Mouse (Mus musculus) spleen, adult 10 weeks (tissue): Measurements from ENCODE around the gene Mgam. TPM values are rescaled to one million over a fixed set of nuclear protein-coding genes. Genes with fewer than 3 reads are reported as not detected.

Experiments used
- polyA plus RNA-seq: library from polyadenylated mRNA; stranded (reverse); fragments of 350-450 nt; fragmentation: Illumina TruSeq; extraction: RNeasy Lipid Tissue Mini Kit (QIAGEN cat#74804); gene quantifications from one replicate; pipeline ENCODE4 v1.2.3, GENCODE M21; 2015; ENCODE audit warnings: low replicate concordance; ENCODE audit not compliant: insufficient read depth

Mgam gene
- 0.29 TPM for polyA plus RNA-seq

GRCm38 (mm10) chr6:40628406-40629000 lies at the start of gene Mgam:
Gene Mgam, plus strand, starts transcription at chr6:40628831.

GRCm38 (mm10) chr6:40585645-40586044 lies 43.0 kb upstream of the Mgam start, which contains the start of gene Clec5a:
Gene Clec5a, minus strand, starts transcription at chr6:40585821.

GRCm38 (mm10) chr6:40613260-40613852 lies 15.3 kb upstream of the Mgam start, which contains the start of gene Tas2r138:
Gene Tas2r138, minus strand, starts transcription at chr6:40613310.

Other genes with a start within 250 kb of the Mgam start
- gene E330009J07Rik, start 192.7 kb upstream of the Mgam start, polyA plus RNA-seq = 16.9 TPM
- not detected for gene Wee2, start 189.7 kb upstream of the Mgam start, polyA plus RNA-seq
- gene Ssbp1, start 157.5 kb upstream of the Mgam start, polyA plus RNA-seq = 128 TPM
- gene Tas2r137, start 137.6 kb upstream of the Mgam start, polyA plus RNA-seq = not detected
- gene Tas2r108, start 135.3 kb upstream of the Mgam start, polyA plus RNA-seq = not detected
- not detected for gene Prss37, start 109.3 kb upstream of the Mgam start, polyA plus RNA-seq
- not detected for gene Olfr461, start 73.8 kb upstream of the Mgam start, polyA plus RNA-seq
- not detected for gene Olfr460, start 59.3 kb upstream of the Mgam start, polyA plus RNA-seq
- 9.4 TPM for gene Clec5a, start 43.0 kb upstream of the Mgam start, polyA plus RNA-seq
- not detected for gene Tas2r138, start 15.5 kb upstream of the Mgam start, polyA plus RNA-seq